Mouse (Mus musculus) erythroblast, adult 5-6 weeks (primary cell): ENCODE measurements around the gene Slc35d1. TPM values are rescaled to one million over a fixed set of nuclear protein-coding genes. Genes with fewer than 3 reads are reported as not detected.

Experiments
- total RNA-seq, 2 experiments: library from RNA; stranded (forward) in 1 of 2; stranded (reverse) in 1 of 2; fragments of 150-400 nt in 1 of 2; fragments of 200-764, 138-1000 nt in 1 of 2; gene quantifications; 2 replicates each; pipeline versions ENCODE4 v1.2.3 to v1.2.4; 2015 to 2017; ENCODE audit warnings: low replicate concordance in 2 of 2

The Slc35d1 gene
- total RNA-seq, 2 experiments from 2014 or later = 6.0 to 7.5 TPM

Other genes with a start within 250 kb of the Slc35d1 start
- gene Tctex1d1, start 236.6 kb downstream of the Slc35d1 start, total RNA-seq (2015; ENCODE audit: low replicate concordance) = not detected in 2 replicates
- 1.1 TPM in 1 of 2 replicates, not detected in the other for gene Tctex1d1, start 236.6 kb downstream of the Slc35d1 start, total RNA-seq (2017; ENCODE audit: low replicate concordance)
- gene Insl5, start 188.3 kb downstream of the Slc35d1 start, total RNA-seq (2015; ENCODE audit: low replicate concordance) = not detected in 2 replicates
- not detected in 2 replicates for gene Insl5, start 188.3 kb downstream of the Slc35d1 start, total RNA-seq (2017; ENCODE audit: low replicate concordance)
- 198 and 199 TPM in 2 replicates for gene Mier1, start 100.8 kb downstream of the Slc35d1 start, total RNA-seq (2015; ENCODE audit: low replicate concordance)
- 293 and 399 TPM in 2 replicates for gene Mier1, start 100.8 kb downstream of the Slc35d1 start, total RNA-seq (2017; ENCODE audit: low replicate concordance)
- gene Wdr78, start 100.6 kb downstream of the Slc35d1 start, total RNA-seq (2015; ENCODE audit: low replicate concordance) = 2.9 and 3.3 TPM in 2 replicates
- gene Wdr78, start 100.6 kb downstream of the Slc35d1 start, total RNA-seq (2017; ENCODE audit: low replicate concordance) = 1.4 and 3.8 TPM in 2 replicates
- not detected in 2 replicates for gene 4921539E11Rik, start 75.7 kb upstream of the Slc35d1 start, total RNA-seq (2015; ENCODE audit: low replicate concordance)
- gene 4921539E11Rik, start 75.7 kb upstream of the Slc35d1 start, total RNA-seq (2017; ENCODE audit: low replicate concordance) = not detected in 2 replicates
- 0.96 and 7.9 TPM in 2 replicates for gene Oma1, start 98.6 kb upstream of the Slc35d1 start, total RNA-seq (2015; ENCODE audit: low replicate concordance)
- 10.0 and 18.7 TPM in 2 replicates for gene Oma1, start 98.6 kb upstream of the Slc35d1 start, total RNA-seq (2017; ENCODE audit: low replicate concordance)